Mouse (Mus musculus): Measurements from ENCODE around the gene H2-M9. TPM values are rescaled to one million over a fixed set of nuclear protein-coding genes. Genes with fewer than 3 reads are reported as not detected.

The H2-M9 gene
- polyA plus RNA-seq (2015; fragmentation: Nextera tagmentation; extraction: Ambion mirVana): 0.12 TPM in 1 of 2 replicates, not detected in the other

DNA sequence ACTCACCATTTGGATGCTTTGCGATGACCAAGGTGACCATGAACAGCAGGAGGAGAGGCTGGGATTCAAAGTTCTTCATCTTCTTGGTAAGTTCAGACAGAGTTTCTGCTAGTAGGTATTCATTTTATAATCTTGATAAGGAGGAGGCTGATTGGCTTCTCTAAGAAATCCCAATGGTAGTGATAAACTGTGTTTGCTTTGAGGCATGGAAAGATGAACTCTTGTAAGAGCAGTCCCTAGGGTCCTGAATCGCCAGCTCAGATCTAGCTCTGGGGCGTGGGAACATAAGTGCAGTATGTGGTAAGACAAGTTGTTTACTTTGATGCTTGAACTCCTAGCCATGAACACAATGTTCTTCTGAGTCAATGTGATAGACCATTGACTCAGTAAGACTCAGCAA, at the start of gene H2-M9:
TSS of gene H2-M9 (minus strand) at position 101 of the 400 bp plus-strand sequence.
- no peak for DNase-seq (ENCODE audit: low spot score)

DNA sequence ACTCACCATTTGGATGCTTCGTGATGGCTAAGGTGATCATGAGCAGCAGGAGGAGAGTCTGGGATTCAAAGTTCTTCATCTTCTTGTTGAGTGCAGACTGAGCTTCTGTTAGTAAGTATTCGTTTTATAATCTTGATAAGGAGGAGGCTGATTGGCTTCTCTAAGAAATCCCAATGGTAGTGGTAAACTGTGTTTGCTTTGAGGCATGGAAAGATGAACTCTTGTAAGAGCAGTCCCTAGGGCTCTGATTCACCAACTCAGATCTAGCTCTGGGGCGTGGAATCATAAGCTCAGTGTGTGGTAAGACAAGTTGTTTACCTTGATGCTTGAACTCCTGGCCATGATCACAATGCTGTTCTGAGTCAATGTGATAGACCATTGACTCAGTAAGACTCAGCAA, 29.7 kb upstream of the H2-M9 start, which contains the start of gene H2-M1:
TSS of gene H2-M1 (minus strand) at position 101 of the 400 bp plus-strand sequence.
- no peak for DNase-seq (ENCODE audit: low spot score)

Other genes with a start within 250 kb of the H2-M9 start
- not detected in 2 replicates for gene H2-M10.4, start 180.3 kb downstream of the H2-M9 start, polyA plus RNA-seq (2015; fragmentation: Nextera tagmentation; extraction: Ambion mirVana)
- not detected in 2 replicates for gene H2-M11, start 95.6 kb downstream of the H2-M9 start, polyA plus RNA-seq (2015; fragmentation: Nextera tagmentation; extraction: Ambion mirVana)
- gene H2-M1, start 29.6 kb upstream of the H2-M9 start, polyA plus RNA-seq (2015; fragmentation: Nextera tagmentation; extraction: Ambion mirVana): 0.22 TPM in 1 of 2 replicates, not detected in the other
- gene H2-M10.5, start 130.2 kb upstream of the H2-M9 start, polyA plus RNA-seq (2015; fragmentation: Nextera tagmentation; extraction: Ambion mirVana): 0.61 and 0.82 TPM in 2 replicates
- not detected in 2 replicates for gene H2-M10.6, start 169.5 kb upstream of the H2-M9 start, polyA plus RNA-seq (2015; fragmentation: Nextera tagmentation; extraction: Ambion mirVana)
- 17.9 and 19.9 TPM in 2 replicates for gene Trim26, start 194.5 kb upstream of the H2-M9 start, polyA plus RNA-seq (2015; fragmentation: Nextera tagmentation; extraction: Ambion mirVana)
- 0.08 and 0.09 TPM in 2 replicates for gene Trim15, start 224.5 kb upstream of the H2-M9 start, polyA plus RNA-seq (2015; fragmentation: Nextera tagmentation; extraction: Ambion mirVana)
- gene Trim10, start 226.9 kb upstream of the H2-M9 start, polyA plus RNA-seq (2015; fragmentation: Nextera tagmentation; extraction: Ambion mirVana): 0.09 and 0.24 TPM in 2 replicates
- gene Trim40, start 247.5 kb upstream of the H2-M9 start, polyA plus RNA-seq (2015; fragmentation: Nextera tagmentation; extraction: Ambion mirVana): 0.16 and 0.28 TPM in 2 replicates